14 mouse cellular contexts compared by ENCODE assay signal in genomic region chr6:47272606-47273575, GRCm38 (mm10).
DNase-seq lines count a peak whose midpoint lies in the region; ATAC-seq and TF ChIP-seq lines count a peak whose summit lies in the region.
"Had no signal": no experiment of that assay in that cellular context is flagged by ENCODE, and none has a peak within 500 bp of the region (broad histone marks: within the 10 kb centered on the region; RNA-seq: fewer than 3 reads in every experiment).

No protein-coding gene starts in this region.

- no peak for TF ChIP-seq CTCF in midbrain, postnatal 0 days (IDR thresholded peaks at IDR 0.05)

- DNase-seq in embryonic facial prominence, embryonic 14.5 days (ENCODE audit: low spot score) = peak; percentile 19
- peak; percentile 41 for DNase-seq in midbrain, postnatal 0 days (ENCODE audit: low spot score)
- DNase-seq in cerebellum, adult 11 months = no peak
- DNase-seq in left cerebral cortex, postnatal 10 days (ENCODE audit: extremely low spot score in 1 of 2, low spot score in 2 of 2) = no peak
- DNase-seq: adrenal gland, postnatal 14 days; cerebellum, adult 18-20 months; kidney, postnatal 25 days; lung, postnatal 14 days; thymus, postnatal 4 days had no signal

- no peak overlapping the region for H3K9ac ChIP-seq in kidney, embryonic 14.5 days (ENCODE audit: low read depth, low read length)
- no peak overlapping the region for H3K9ac ChIP-seq in kidney, embryonic 16.5 days (replicated peaks; ENCODE audit: low read length)
- H3K9ac ChIP-seq in embryonic facial prominence, embryonic 14.5 days (ENCODE audit: low read depth, low read length) = no peak overlapping the region
- no peak overlapping the region; the same call in 1 of the 2 replicates for H3K9ac ChIP-seq in hindbrain, embryonic 13.5 days
- no peak overlapping the region for H3K9ac ChIP-seq in midbrain, postnatal 0 days (replicated peaks; ENCODE audit: low read length, poor library complexity, severe bottlenecking)
- H3K9ac ChIP-seq: embryonic facial prominence, embryonic 15.5 days had no signal

- H3K4me1 ChIP-seq in kidney, embryonic 14.5 days (ENCODE audit: control insufficient read depth, insufficient read depth, low read length) = no peaks in the 10 kb centered on the region
- H3K4me1 ChIP-seq in kidney, embryonic 16.5 days (ENCODE audit: insufficient read depth, low read length) = no peaks in the 10 kb centered on the region
- no peaks in the 10 kb centered on the region for H3K4me1 ChIP-seq in embryonic facial prominence, embryonic 14.5 days (ENCODE audit: control insufficient read depth, insufficient read depth, low read length)
- peaks cover 7% of the 10 kb centered on the region for H3K4me1 ChIP-seq in hindbrain, embryonic 13.5 days (replicated peaks)
- peaks cover 7% of the 10 kb centered on the region; the same call in 1 of the 2 replicates for H3K4me1 ChIP-seq in midbrain, postnatal 0 days (ENCODE audit: insufficient read depth, low read length)
- H3K4me1 ChIP-seq: embryonic facial prominence, embryonic 15.5 days had no signal

- ATAC-seq in kidney, embryonic 14.5 days (ENCODE audit: low FRiP score, low TSS enrichment) = peak; percentile 39; the same call in 1 of the 2 replicates
- ATAC-seq in kidney, embryonic 16.5 days (ENCODE audit: low FRiP score, low TSS enrichment) = no peak
- ATAC-seq in embryonic facial prominence, embryonic 14.5 days (ENCODE audit: low read depth) = no peak
- peak; percentile 75; the same call in 1 of the 2 replicates for ATAC-seq in hindbrain, embryonic 13.5 days (ENCODE audit: low FRiP score)
- no peak for ATAC-seq in midbrain, postnatal 0 days (ENCODE audit: low FRiP score)
- ATAC-seq in erythroblast, adult 5-6 weeks (replicated peaks; ENCODE audit: low FRiP score, poor library complexity, severe bottlenecking) = no peak

- H3K4me2 ChIP-seq in kidney, embryonic 14.5 days (replicated peaks; ENCODE audit: low read depth, low read length) = no peak overlapping the region
- no peak overlapping the region for H3K4me2 ChIP-seq in kidney, embryonic 16.5 days (replicated peaks; ENCODE audit: low read depth, low read length)
- no peak overlapping the region for H3K4me2 ChIP-seq in embryonic facial prominence, embryonic 14.5 days (ENCODE audit: low read depth, low read length)
- H3K4me2 ChIP-seq in hindbrain, embryonic 13.5 days = no peak overlapping the region
- H3K4me2 ChIP-seq in midbrain, postnatal 0 days (ENCODE audit: low read depth, low read length, poor library complexity, severe bottlenecking) = no peak overlapping the region
- H3K4me2 ChIP-seq: embryonic facial prominence, embryonic 15.5 days had no signal

- intact Hi-C loops in left cerebral cortex, postnatal 10 days (cut with DNase I) = no loop called here

- no peaks in the 10 kb centered on the region for H3K9me3 ChIP-seq in kidney, embryonic 14.5 days (ENCODE audit: control insufficient read depth, low read length)
- no peaks in the 10 kb centered on the region for H3K9me3 ChIP-seq in kidney, embryonic 16.5 days (ENCODE audit: low read length)
- H3K9me3 ChIP-seq in embryonic facial prominence, embryonic 14.5 days (ENCODE audit: control insufficient read depth, low read length) = no peaks in the 10 kb centered on the region
- H3K9me3 ChIP-seq in hindbrain, embryonic 13.5 days = no peaks in the 10 kb centered on the region
- H3K9me3 ChIP-seq in midbrain, postnatal 0 days (ENCODE audit: low read length) = no peaks in the 10 kb centered on the region
- H3K9me3 ChIP-seq: embryonic facial prominence, embryonic 15.5 days had no signal

- WGBS in kidney, embryonic 14.5 days = 69% methylated on average over 8 of the region's 8 CpGs
- WGBS in kidney, embryonic 16.5 days = 63% methylated on average over 8 of the region's 8 CpGs
- 55% methylated on average over 8 of the region's 8 CpGs for WGBS in embryonic facial prominence, embryonic 14.5 days
- WGBS in hindbrain, embryonic 13.5 days = 20% methylated on average over 8 of the region's 8 CpGs
- WGBS in midbrain, postnatal 0 days = 21% methylated on average over 8 of the region's 8 CpGs

- no peaks in the 10 kb centered on the region for H3K27me3 ChIP-seq in kidney, embryonic 14.5 days (ENCODE audit: control insufficient read depth, insufficient read depth, low read length)
- no peaks in the 10 kb centered on the region for H3K27me3 ChIP-seq in kidney, embryonic 16.5 days (ENCODE audit: insufficient read depth, low read length)
- no peaks in the 10 kb centered on the region for H3K27me3 ChIP-seq in embryonic facial prominence, embryonic 14.5 days (replicated peaks; ENCODE audit: control insufficient read depth, insufficient read depth, low read length)
- H3K27me3 ChIP-seq in hindbrain, embryonic 13.5 days = peaks cover 4% of the 10 kb centered on the region; the same call in 1 of the 2 replicates
- no peaks in the 10 kb centered on the region for H3K27me3 ChIP-seq in midbrain, postnatal 0 days (ENCODE audit: insufficient read depth, low read length)
- H3K27me3 ChIP-seq: embryonic facial prominence, embryonic 15.5 days had no signal

- no peak overlapping the region for H3K27ac ChIP-seq in kidney, embryonic 14.5 days (ENCODE audit: low read depth, low read length)
- no peak overlapping the region for H3K27ac ChIP-seq in kidney, embryonic 16.5 days (ENCODE audit: low read length)
- H3K27ac ChIP-seq in embryonic facial prominence, embryonic 14.5 days (replicated peaks; ENCODE audit: low read depth, low read length) = no peak overlapping the region
- H3K27ac ChIP-seq in hindbrain, embryonic 13.5 days = peak overlapping the region; percentile 74
- 0 out of 2 replicates have a peak overlapping the region, but pooled peaks have one; percentile 26 for H3K27ac ChIP-seq in midbrain, postnatal 0 days (ENCODE audit: low read depth, low read length)
- H3K27ac ChIP-seq: embryonic facial prominence, embryonic 15.5 days had no signal

- no peak overlapping the region for H3K4me3 ChIP-seq in kidney, embryonic 14.5 days (ENCODE audit: low read length)
- no peak overlapping the region for H3K4me3 ChIP-seq in kidney, embryonic 16.5 days (ENCODE audit: low read length)
- H3K4me3 ChIP-seq in embryonic facial prominence, embryonic 14.5 days (ENCODE audit: low read depth, low read length) = no peak overlapping the region
- H3K4me3 ChIP-seq in hindbrain, embryonic 13.5 days = no peak overlapping the region
- no peak overlapping the region for H3K4me3 ChIP-seq in midbrain, postnatal 0 days (ENCODE audit: low read depth, low read length)
- H3K4me3 ChIP-seq: embryonic facial prominence, embryonic 15.5 days had no signal

- no peaks in the 10 kb centered on the region for H3K36me3 ChIP-seq in kidney, embryonic 14.5 days (ENCODE audit: control insufficient read depth, insufficient read depth, low read length)
- no peaks in the 10 kb centered on the region for H3K36me3 ChIP-seq in kidney, embryonic 16.5 days (ENCODE audit: insufficient read depth, low read length)
- H3K36me3 ChIP-seq in embryonic facial prominence, embryonic 14.5 days (ENCODE audit: control insufficient read depth, insufficient read depth, low read length) = no peaks in the 10 kb centered on the region
- 0 out of 2 replicates have a peak, but pooled peaks cover 4% of the 10 kb centered on the region for H3K36me3 ChIP-seq in hindbrain, embryonic 13.5 days
- H3K36me3 ChIP-seq in midbrain, postnatal 0 days (ENCODE audit: insufficient read depth, low read length) = no peaks in the 10 kb centered on the region
- H3K36me3 ChIP-seq: embryonic facial prominence, embryonic 15.5 days had no signal

Comparison
In these comparisons a context has a peak if more than half of its experiments do, and no peak if none do; other contexts are left out.
1. ATAC-seq: peak in kidney, embryonic 14.5 days (single experiment) and hindbrain, embryonic 13.5 days (single experiment); none in kidney, embryonic 16.5 days (single experiment), embryonic facial prominence, embryonic 14.5 days (single experiment), midbrain, postnatal 0 days (single experiment) and erythroblast, adult 5-6 weeks (single experiment).
2. H3K27ac ChIP-seq: peak in hindbrain, embryonic 13.5 days (single experiment) and midbrain, postnatal 0 days (single experiment); none in kidney, embryonic 14.5 days (single experiment), kidney, embryonic 16.5 days (single experiment) and embryonic facial prominence, embryonic 14.5 days (single experiment).
3. DNase-seq: peak in embryonic facial prominence, embryonic 14.5 days (single experiment) and midbrain, postnatal 0 days (single experiment); none in cerebellum, adult 11 months (single experiment) and left cerebral cortex, postnatal 10 days (0 of 2).